Mouse (Mus musculus): ENCODE results near the gene Ahrr. TPM values are rescaled to one million over a fixed set of nuclear protein-coding genes. Genes with fewer than 3 reads are reported as not detected.

Ahrr gene
- polyA plus RNA-seq, 1 experiment = 1.0 TPM

DNA sequence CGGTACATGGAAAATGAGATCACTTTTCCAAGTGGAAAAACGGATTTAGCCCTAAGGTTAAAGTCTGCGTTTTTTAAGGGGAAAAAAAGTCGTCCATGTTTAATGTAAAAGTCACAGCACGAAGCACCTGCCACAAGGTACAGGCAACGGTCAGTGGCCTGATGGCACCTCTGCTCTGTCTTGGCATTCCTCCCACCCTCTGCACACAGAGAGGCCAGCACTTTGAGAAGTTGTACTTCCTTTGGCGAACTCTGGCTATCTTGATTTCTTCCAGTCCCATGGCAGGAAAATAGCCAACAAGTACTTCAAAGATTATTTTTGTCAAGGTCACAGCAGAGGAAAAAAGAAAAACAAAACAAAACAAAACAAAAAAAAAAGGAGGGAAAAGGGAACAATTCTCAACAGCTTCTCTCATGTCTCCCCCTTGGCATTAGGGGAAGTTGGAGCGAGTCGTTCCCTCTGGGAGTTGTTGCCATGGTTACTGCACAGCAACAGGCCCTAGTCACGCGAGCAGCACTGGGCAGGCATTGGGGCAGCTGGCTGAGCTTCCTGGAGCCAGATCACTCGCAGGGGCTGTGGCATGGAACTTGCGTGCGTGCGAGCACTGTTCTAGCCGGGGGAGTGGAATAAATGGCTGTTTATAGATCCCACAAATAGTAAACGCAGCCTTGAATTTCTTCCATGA is 46.8 kb downstream of the Ahrr start:
- no peaks in the 10 kb centered on the region for H3K36me3 ChIP-seq (ENCODE audit: control insufficient read depth, insufficient read depth, low read length)
- WGBS = 46% methylated on average over 17 of the region's 17 CpGs
- no peak overlapping the region for H3K4me3 ChIP-seq (ENCODE audit: extremely low read depth, insufficient read depth, insufficient read length)
- no peak for DNase-seq (ENCODE audit: low read depth in 1 of 2, low spot score in 2 of 2)
- no peaks in the 10 kb centered on the region for H3K4me1 ChIP-seq (ENCODE audit: control insufficient read depth, insufficient read depth, insufficient read length)
- no peak overlapping the region for H3K27ac ChIP-seq (ENCODE audit: insufficient read depth, low read length)
- no peak for TF ChIP-seq CTCF (IDR thresholded peaks at IDR 0.05; ENCODE audit: extremely low read depth, insufficient read depth, insufficient read length, insufficient replicate concordance)
- no peak for TF ChIP-seq POLR2A (IDR thresholded peaks at IDR 0.05; ENCODE audit: low read depth, low read length)
- no peaks in the 10 kb centered on the region for H3K27me3 ChIP-seq (ENCODE audit: control insufficient read depth, insufficient read depth, low read length)

GRCm38 (mm10) chr13:74237574-74237973 is 54.6 kb downstream of the Ahrr start:
- Histone ChIP-seq H3K36me3 (ENCODE audit: control insufficient read depth, insufficient read depth, low read length) (no peaks in the 10 kb centered on the region), H3K4me1 (ENCODE audit: control insufficient read depth, insufficient read depth, insufficient read length) (no peaks in the 10 kb centered on the region), H3K27ac (ENCODE audit: insufficient read depth, low read length) (no peak overlapping the region), H3K27me3 (ENCODE audit: control insufficient read depth, insufficient read depth, low read length) (no peaks in the 10 kb centered on the region), H3K4me3 (ENCODE audit: extremely low read depth, insufficient read depth, insufficient read length) (no peak overlapping the region)
- no peak for DNase-seq (ENCODE audit: low read depth in 1 of 2, low spot score in 2 of 2)
- 89% methylated on average over 7 of the region's 7 CpGs for WGBS
- TF ChIP-seq POLR2A (IDR thresholded peaks at IDR 0.05; ENCODE audit: low read depth, low read length) = no peak
- no peak for TF ChIP-seq CTCF (IDR thresholded peaks at IDR 0.05; ENCODE audit: extremely low read depth, insufficient read depth, insufficient read length, insufficient replicate concordance)

GRCm38 (mm10) chr13:74220659-74221058 is 71.5 kb downstream of the Ahrr start:
- no peaks in the 10 kb centered on the region for H3K36me3 ChIP-seq (ENCODE audit: control insufficient read depth, insufficient read depth, low read length)
- no peak for DNase-seq (ENCODE audit: low read depth in 1 of 2, low spot score in 2 of 2)
- H3K27ac ChIP-seq (ENCODE audit: insufficient read depth, low read length) = no peak overlapping the region
- TF ChIP-seq POLR2A (IDR thresholded peaks at IDR 0.05; ENCODE audit: low read depth, low read length) (no peak), CTCF (IDR thresholded peaks at IDR 0.05; ENCODE audit: extremely low read depth, insufficient read depth, insufficient read length, insufficient replicate concordance) (no peak)
- H3K4me1 ChIP-seq (ENCODE audit: control insufficient read depth, insufficient read depth, insufficient read length) = no peaks in the 10 kb centered on the region
- WGBS = 34% methylated on average over 1 of the region's 1 CpGs
- H3K27me3 ChIP-seq (ENCODE audit: control insufficient read depth, insufficient read depth, low read length) = no peaks in the 10 kb centered on the region
- no peak overlapping the region for H3K4me3 ChIP-seq (ENCODE audit: extremely low read depth, insufficient read depth, insufficient read length)

DNA sequence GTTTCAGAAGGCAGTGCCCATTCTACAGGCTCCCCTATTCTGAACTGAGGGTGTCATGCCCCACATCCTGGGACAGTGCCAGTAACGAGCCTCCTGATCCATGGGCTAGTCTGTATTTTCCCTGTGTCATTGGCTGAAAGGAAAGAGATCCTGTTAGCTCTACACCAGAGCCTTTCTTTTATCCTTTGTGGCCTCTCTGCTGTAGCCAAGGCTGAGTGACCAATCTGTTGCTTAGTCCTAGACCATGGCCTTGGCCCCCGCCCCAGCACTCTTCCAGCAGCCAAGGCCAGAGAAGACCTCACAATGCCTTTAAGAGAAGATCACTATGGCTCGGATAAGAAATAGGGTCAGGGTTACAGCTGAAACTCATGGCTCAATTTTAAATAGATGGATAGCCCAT is 73.7 kb downstream of the Ahrr start:
- no peaks in the 10 kb centered on the region for H3K27me3 ChIP-seq (ENCODE audit: control insufficient read depth, insufficient read depth, low read length)
- 90% methylated on average over 3 of the region's 3 CpGs for WGBS
- DNase-seq (ENCODE audit: low read depth in 1 of 2, low spot score in 2 of 2) = no peak
- no peaks in the 10 kb centered on the region for H3K4me1 ChIP-seq (ENCODE audit: control insufficient read depth, insufficient read depth, insufficient read length)
- no peaks in the 10 kb centered on the region for H3K36me3 ChIP-seq (ENCODE audit: control insufficient read depth, insufficient read depth, low read length)
- H3K27ac ChIP-seq (ENCODE audit: insufficient read depth, low read length) = no peak overlapping the region
- no peak overlapping the region for H3K4me3 ChIP-seq (ENCODE audit: extremely low read depth, insufficient read depth, insufficient read length)
- no peak for TF ChIP-seq POLR2A (IDR thresholded peaks at IDR 0.05; ENCODE audit: low read depth, low read length)
- TF ChIP-seq CTCF (IDR thresholded peaks at IDR 0.05; ENCODE audit: extremely low read depth, insufficient read depth, insufficient read length, insufficient replicate concordance) = no peak

DNA sequence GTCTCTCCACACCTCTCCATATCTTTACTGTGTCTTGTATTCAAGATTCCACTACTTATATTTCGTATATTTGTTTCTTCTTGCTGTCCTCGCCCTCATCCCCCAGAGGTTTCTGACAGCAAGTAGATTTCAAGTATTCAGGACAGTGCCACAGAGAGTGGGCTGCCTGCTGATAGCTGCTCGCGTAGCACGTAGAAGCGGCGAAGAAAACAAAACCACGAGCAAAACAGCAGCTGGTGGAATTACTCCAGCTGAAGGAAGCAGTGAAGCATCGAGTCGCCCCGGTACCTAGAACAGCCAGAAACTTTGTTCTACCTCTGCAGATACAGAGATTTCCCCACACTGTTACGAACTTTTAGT is 83.2 kb downstream of the Ahrr start:
- Histone ChIP-seq H3K27me3 (ENCODE audit: control insufficient read depth, insufficient read depth, low read length) (no peaks in the 10 kb centered on the region), H3K4me1 (ENCODE audit: control insufficient read depth, insufficient read depth, insufficient read length) (no peaks in the 10 kb centered on the region; the same call in 1 of the 2 replicates), H3K36me3 (ENCODE audit: control insufficient read depth, insufficient read depth, low read length) (peaks cover 8% of the 10 kb centered on the region), H3K4me3 (ENCODE audit: extremely low read depth, insufficient read depth, insufficient read length) (peak overlapping the region; percentile 82), H3K27ac (ENCODE audit: insufficient read depth, low read length) (peak overlapping the region; percentile 94)
- DNase-seq (ENCODE audit: low read depth in 1 of 2, low spot score in 2 of 2) = no peak
- TF ChIP-seq POLR2A (IDR thresholded peaks at IDR 0.05; ENCODE audit: low read depth, low read length) (no peak), CTCF (IDR thresholded peaks at IDR 0.05; ENCODE audit: extremely low read depth, insufficient read depth, insufficient read length, insufficient replicate concordance) (no peak)
- 6% methylated on average over 12 of the region's 12 CpGs for WGBS

DNA sequence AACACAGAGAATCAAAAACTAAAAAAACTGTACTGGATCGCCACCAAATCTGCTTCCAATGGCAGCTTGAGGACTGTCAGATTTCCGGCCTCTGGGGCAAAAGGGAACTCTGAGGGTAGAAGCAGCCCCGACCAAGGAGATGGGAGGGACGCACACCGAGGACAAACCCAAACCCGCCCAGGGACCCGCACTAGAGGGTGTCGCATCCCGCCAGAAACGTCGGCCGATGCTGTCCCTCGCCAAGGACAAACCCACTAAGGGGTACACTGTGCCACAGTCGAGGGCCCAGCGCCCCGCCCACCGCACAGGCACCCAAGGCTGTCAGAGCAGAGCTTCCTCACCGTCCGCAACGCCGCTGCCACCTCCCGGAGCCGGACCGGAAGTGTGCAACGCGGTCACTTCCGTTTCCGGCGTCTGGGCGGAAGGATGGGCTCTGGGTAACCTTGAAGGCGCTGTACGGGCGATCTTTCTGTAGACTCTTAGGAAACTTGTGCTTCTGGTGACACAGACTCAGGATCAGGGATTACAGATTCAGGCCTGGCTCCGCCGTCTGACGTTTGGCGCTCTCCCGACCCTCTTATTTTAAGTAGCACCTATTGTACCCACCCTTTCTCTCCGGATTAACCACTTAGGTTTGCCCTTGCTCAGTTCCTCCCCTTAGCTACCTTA is 83.7 kb downstream of the Ahrr start, which contains the start of gene Exoc3:
Gene Exoc3 (minus strand): TSS at position 416 of the 669 bp plus-strand sequence.
- peak within 1 kb of the TSS; percentile 94 for H3K27ac ChIP-seq (ENCODE audit: insufficient read depth, low read length)
- H3K4me3 ChIP-seq (ENCODE audit: extremely low read depth, insufficient read depth, insufficient read length) = peak within 1 kb of the TSS; percentile 82
- DNase-seq (ENCODE audit: low read depth in 1 of 2, low spot score in 2 of 2) = peak; percentile 78 to 90
- TF ChIP-seq CTCF (IDR thresholded peaks at IDR 0.05; ENCODE audit: extremely low read depth, insufficient read depth, insufficient read length, insufficient replicate concordance) (no peak), POLR2A (IDR thresholded peaks at IDR 0.05; ENCODE audit: low read depth, low read length) (peak; percentile 84)
- H3K36me3 ChIP-seq (ENCODE audit: control insufficient read depth, insufficient read depth, low read length) = peaks cover 10% of the 10 kb centered on the region
- no peaks in the 10 kb centered on the region; the same call in 1 of the 2 replicates for H3K4me1 ChIP-seq (ENCODE audit: control insufficient read depth, insufficient read depth, insufficient read length)
- WGBS = under 1% methylated on average over 39 of the region's 39 CpGs
- no peaks in the 10 kb centered on the region for H3K27me3 ChIP-seq (ENCODE audit: control insufficient read depth, insufficient read depth, low read length)

GRCm38 (mm10) chr13:74196451-74196850 is 95.7 kb downstream of the Ahrr start:
- Histone ChIP-seq H3K27me3 (ENCODE audit: control insufficient read depth, insufficient read depth, low read length) (no peaks in the 10 kb centered on the region), H3K4me3 (ENCODE audit: extremely low read depth, insufficient read depth, insufficient read length) (no peak overlapping the region), H3K36me3 (ENCODE audit: control insufficient read depth, insufficient read depth, low read length) (peaks cover 22% of the 10 kb centered on the region), H3K27ac (ENCODE audit: insufficient read depth, low read length) (no peak overlapping the region), H3K4me1 (ENCODE audit: control insufficient read depth, insufficient read depth, insufficient read length) (no peaks in the 10 kb centered on the region)
- 65% methylated on average over 3 of the region's 3 CpGs for WGBS
- DNase-seq (ENCODE audit: low read depth in 1 of 2, low spot score in 2 of 2) = no peak
- no peak for TF ChIP-seq POLR2A (IDR thresholded peaks at IDR 0.05; ENCODE audit: low read depth, low read length)

Measured in spleen, adult 2 months (tissue).